Mouse (Mus musculus) embryonic facial prominence, embryonic 11.5 days (tissue): ENCODE data around the gene Wwox. TPM values are rescaled to one million over a fixed set of nuclear protein-coding genes. Genes with fewer than 3 reads are reported as not detected.

Experiments used
- ATAC-seq: fragments of 200-750 bp; cut with Nextera tagmentation; replicated peaks from 2 replicates; pipeline ENCODE4 v1.8.0; 2017; ENCODE audit warnings: low read depth; ENCODE audit not compliant: insufficient number of reproducible peaks, low FRiP score, low TSS enrichment
- DNase-seq: peaks from one replicate; pipeline ENCODE4 v3.0.0-alpha.2; 2015; ENCODE audit warnings: low spot score
- H3K27ac ChIP-seq: fragments of 300-500 bp; sonication (generic); replicated peaks from 2 replicates; pipeline ENCODE4 v1.5.1; 2014; ENCODE audit warnings: mild to moderate bottlenecking, low read depth, low read length, control low read depth
- H3K27me3 ChIP-seq: fragments of 300-500 bp; sonication (generic); 2 replicates; pipeline ENCODE4 v1.6.1; 2014; ENCODE audit warnings: mild to moderate bottlenecking, low read length, moderate library complexity, mixed read lengths; ENCODE audit not compliant: control insufficient read depth, insufficient read depth
- H3K36me3 ChIP-seq: fragments of 300-500 bp; sonication (generic); replicated peaks from 2 replicates; pipeline ENCODE4 v1.6.1; 2014; ENCODE audit warnings: low read depth, mild to moderate bottlenecking, low read length, moderate library complexity, mixed read lengths; ENCODE audit not compliant: control insufficient read depth, insufficient read depth
- H3K4me1 ChIP-seq: fragments of 300-500 bp; sonication (generic); 2 replicates; pipeline ENCODE4 v1.6.1; 2014; ENCODE audit warnings: low read length, mixed read lengths; ENCODE audit not compliant: control insufficient read depth, insufficient read depth
- H3K4me2 ChIP-seq: fragments of 300-500 bp; sonication (generic); 2 replicates; pipeline ENCODE4 v1.6.1; 2014; ENCODE audit warnings: low read depth, mild to moderate bottlenecking, control low read depth, low read length, moderate library complexity
- H3K4me3 ChIP-seq: fragments of 300-500 bp; sonication (generic); 2 replicates; pipeline ENCODE4 v1.5.1; 2014; ENCODE audit warnings: low read depth, low read length, control low read depth
- H3K9ac ChIP-seq: fragments of 300-500 bp; sonication (generic); replicated peaks from 2 replicates; pipeline ENCODE4 v1.6.1; 2014; ENCODE audit warnings: mild to moderate bottlenecking, control low read depth, low read length
- H3K9me3 ChIP-seq: fragments of 300-500 bp; sonication (generic); replicated peaks from 2 replicates; pipeline ENCODE4 v1.6.1; 2016; ENCODE audit warnings: mild to moderate bottlenecking, low read length, inconsistent platforms, mixed read lengths; ENCODE audit not compliant: control insufficient read depth
- whole genome bisulfite sequencing: fragments of 180-500 bp; shearing (Covaris S2); extraction: QIAGEN DNeasy Blood & Tissue Kit; methylation state at CpG from one replicate; pipeline ENCODE4 v1.1.7; 2014; 5-methylcytosine and 5-hydroxymethylcytosine counted together
- polyA plus RNA-seq: library from polyadenylated mRNA; unstranded; fragments of >200 nt; fragmentation: Nextera tagmentation; extraction: Ambion mirVana; gene quantifications from 2 replicates; pipeline ENCODE4 v1.2.1, GENCODE M21; 2014

Wwox gene
- polyA plus RNA-seq, 1 experiment from 2014 or later, result 7.2 TPM

DNA sequence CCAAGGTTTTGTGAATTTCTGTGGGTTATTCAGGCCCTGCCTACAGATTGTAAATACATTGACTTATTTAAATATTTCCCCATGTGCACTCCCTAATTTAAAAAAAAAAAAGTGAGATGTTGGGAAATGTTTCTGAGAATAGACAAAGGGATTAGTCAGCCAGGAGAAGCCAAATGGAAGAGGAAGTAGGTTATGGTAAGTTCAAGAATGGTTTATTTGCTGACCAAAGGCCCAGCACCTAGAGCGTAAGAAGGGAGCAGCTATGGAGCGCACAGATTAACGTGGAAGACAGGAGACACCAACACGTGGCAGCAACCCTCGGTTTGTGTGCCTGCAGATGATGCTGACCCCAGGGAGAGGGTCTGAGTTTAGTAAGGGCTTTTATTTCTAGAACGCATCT is 871.5 kb downstream of the Wwox start:
- WGBS, result 88% methylated on average over 6 of the region's 6 CpGs
- no peaks in the 10 kb centered on the region for H3K4me1 ChIP-seq
- H3K4me2 ChIP-seq, result no peak overlapping the region
- H3K9me3 ChIP-seq, result no peaks in the 10 kb centered on the region
- no peaks in the 10 kb centered on the region for H3K36me3 ChIP-seq
- ATAC-seq, result no peak
- no peaks in the 10 kb centered on the region for H3K27me3 ChIP-seq
- H3K9ac ChIP-seq, result no peak overlapping the region
- no peak for DNase-seq
- H3K27ac ChIP-seq, result no peak overlapping the region
- no peak overlapping the region for H3K4me3 ChIP-seq

DNA sequence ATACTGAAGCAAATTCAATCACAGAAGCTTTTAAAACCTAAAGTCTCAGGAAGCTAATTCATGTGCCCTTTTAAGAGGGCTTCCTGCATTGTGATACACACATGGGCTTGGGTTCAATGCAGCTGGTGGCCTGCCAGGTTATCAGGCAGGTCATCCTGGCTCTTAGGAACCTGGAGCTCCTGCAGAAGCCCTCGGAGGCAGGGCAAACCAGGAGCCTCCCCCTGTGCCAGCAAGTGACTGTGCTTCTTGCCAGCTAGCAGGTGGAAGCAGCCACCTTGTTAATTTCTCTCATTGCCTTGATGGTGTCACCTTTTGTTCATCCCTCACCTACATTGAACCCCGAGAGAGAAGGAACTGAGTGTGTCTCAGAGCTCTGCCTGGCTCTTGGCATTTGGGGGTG is 872.9 kb downstream of the Wwox start:
- H3K27me3 ChIP-seq, result no peaks in the 10 kb centered on the region
- H3K4me1 ChIP-seq, result no peaks in the 10 kb centered on the region
- H3K4me2 ChIP-seq, result no peak overlapping the region
- DNase-seq (no peak), ATAC-seq (no peak)
- H3K36me3 ChIP-seq, result no peaks in the 10 kb centered on the region
- H3K4me3 ChIP-seq, result no peak overlapping the region
- H3K27ac ChIP-seq, result no peak overlapping the region
- 84% methylated on average over 2 of the region's 2 CpGs for WGBS
- no peak overlapping the region for H3K9ac ChIP-seq
- no peaks in the 10 kb centered on the region for H3K9me3 ChIP-seq

DNA sequence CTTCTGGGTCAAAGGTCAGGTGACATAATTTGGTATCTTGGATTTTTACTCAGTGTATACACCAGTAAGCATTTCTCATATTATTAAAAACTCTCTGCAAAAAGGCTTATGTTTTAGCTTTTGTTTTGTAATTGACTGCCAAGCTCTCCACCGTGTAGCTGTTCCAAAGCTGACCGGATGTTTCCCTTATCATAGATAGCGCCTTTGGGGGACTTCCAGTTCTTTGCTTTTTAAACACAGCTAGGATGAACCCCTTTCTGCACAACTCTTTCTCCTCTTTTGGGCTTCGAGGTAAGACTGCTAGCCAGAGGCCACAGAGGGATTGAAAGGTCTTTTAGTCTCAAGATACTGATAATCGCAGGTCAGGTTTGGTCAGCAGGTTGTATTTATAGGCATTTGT is 883.0 kb downstream of the Wwox start:
- no peaks in the 10 kb centered on the region for H3K9me3 ChIP-seq
- WGBS, result 90% methylated on average over 5 of the region's 5 CpGs
- H3K36me3 ChIP-seq, result no peaks in the 10 kb centered on the region
- no peaks in the 10 kb centered on the region for H3K4me1 ChIP-seq
- H3K27ac ChIP-seq, result no peak overlapping the region
- H3K4me2 ChIP-seq, result no peak overlapping the region
- DNase-seq, result no peak
- H3K9ac ChIP-seq, result no peak overlapping the region
- ATAC-seq, result no peak
- no peak overlapping the region for H3K4me3 ChIP-seq
- H3K27me3 ChIP-seq, result no peaks in the 10 kb centered on the region

DNA sequence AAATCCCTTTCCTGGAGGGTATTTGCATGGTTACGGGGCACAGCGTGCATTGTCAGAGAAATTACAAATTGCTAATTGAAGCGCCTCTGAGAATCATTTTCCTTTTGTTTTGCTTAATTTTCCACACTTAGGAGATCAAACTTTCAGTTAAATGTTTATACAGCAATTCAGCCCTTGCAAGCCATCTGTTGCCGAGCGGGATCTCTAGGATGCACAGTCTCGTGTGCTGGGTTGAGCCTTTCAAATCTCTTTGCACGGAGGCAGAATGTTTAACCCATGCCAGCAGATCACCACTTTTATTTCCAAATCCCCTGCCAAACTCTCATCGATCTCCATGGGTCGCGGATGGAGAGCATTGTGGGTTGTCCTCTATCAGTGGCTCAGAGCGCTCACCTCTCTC is 891.2 kb downstream of the Wwox start:
- Histone ChIP-seq H3K4me2 (no peak overlapping the region), H3K9ac (no peak overlapping the region), H3K36me3 (no peaks in the 10 kb centered on the region), H3K4me1 (no peaks in the 10 kb centered on the region), H3K27ac (no peak overlapping the region), H3K9me3 (no peaks in the 10 kb centered on the region), H3K4me3 (no peak overlapping the region), H3K27me3 (no peaks in the 10 kb centered on the region)
- 84% methylated on average over 11 of the region's 11 CpGs for WGBS
- no peak for DNase-seq
- no peak for ATAC-seq

DNA sequence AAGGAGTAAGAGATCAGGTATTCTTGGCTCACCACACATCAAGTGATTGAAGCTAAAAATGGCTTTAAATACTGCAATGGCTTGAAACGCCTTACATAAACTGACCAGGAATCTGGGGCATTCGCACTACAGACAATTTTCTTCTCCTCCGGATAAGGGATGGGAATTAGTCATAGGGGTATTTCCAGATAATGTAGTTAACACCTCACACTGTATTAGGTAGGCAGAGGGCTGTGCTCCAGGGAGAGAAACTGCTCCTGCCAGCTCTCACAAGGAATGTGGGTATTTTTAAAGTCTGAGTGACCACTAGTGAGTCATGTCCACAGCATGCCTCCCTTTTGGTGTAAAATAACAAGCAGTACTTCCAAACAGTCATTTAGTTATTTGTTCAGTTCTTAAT is 894.5 kb downstream of the Wwox start:
- DNase-seq (no peak), ATAC-seq (no peak)
- Histone ChIP-seq H3K4me1 (no peaks in the 10 kb centered on the region), H3K27ac (no peak overlapping the region), H3K36me3 (no peaks in the 10 kb centered on the region), H3K9ac (no peak overlapping the region), H3K4me3 (no peak overlapping the region), H3K27me3 (no peaks in the 10 kb centered on the region), H3K9me3 (no peaks in the 10 kb centered on the region), H3K4me2 (no peak overlapping the region)
- 85% methylated on average over 3 of the region's 3 CpGs for WGBS

DNA sequence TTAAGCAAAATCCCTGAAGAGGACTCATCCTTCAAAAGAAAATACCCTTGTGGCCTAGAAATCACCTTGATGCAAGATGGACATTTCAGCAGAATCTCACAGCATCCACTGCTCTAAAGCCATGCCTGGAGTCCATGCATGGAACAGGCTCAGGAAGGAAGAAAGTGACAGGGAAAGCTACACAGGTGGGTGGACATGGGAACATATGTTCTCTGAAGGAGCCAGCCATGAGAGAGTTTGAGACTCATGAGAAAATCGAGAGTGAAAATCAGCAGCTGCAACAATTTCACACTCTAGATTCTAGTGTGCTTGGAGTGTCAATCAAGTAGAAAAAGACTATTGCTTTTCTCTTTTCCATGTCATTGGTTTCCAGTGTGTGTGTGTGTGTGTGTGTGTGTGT is 896.9 kb downstream of the Wwox start:
- Histone ChIP-seq H3K4me2 (no peak overlapping the region), H3K4me1 (no peaks in the 10 kb centered on the region), H3K27me3 (no peaks in the 10 kb centered on the region), H3K9ac (no peak overlapping the region), H3K4me3 (no peak overlapping the region), H3K36me3 (no peaks in the 10 kb centered on the region), H3K9me3 (no peaks in the 10 kb centered on the region), H3K27ac (no peak overlapping the region)
- 62% methylated on average over 1 of the region's 1 CpGs for WGBS
- no peak for ATAC-seq
- no peak for DNase-seq

DNA sequence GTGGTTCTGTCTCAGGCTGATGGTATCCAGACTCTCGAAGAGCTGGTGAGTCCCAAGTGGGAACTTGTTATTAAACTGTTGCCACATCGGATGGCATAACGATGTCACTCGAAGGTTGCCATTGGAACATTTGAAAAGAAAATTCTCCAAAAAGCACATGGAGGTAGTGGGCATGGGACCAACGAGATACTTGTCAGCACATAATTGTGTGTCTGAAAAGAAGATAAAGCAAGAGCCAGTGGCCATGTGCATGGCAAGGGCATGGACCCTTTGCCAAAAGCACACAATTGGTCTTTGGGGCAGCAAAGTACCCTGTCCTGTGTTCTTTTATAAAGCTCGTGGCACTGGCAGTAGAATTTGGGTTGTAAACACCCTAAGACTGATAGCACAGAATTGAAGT is 909.2 kb downstream of the Wwox start:
- no peak for DNase-seq
- Histone ChIP-seq H3K27ac (no peak overlapping the region), H3K4me1 (no peaks in the 10 kb centered on the region), H3K4me2 (no peak overlapping the region), H3K9me3 (no peaks in the 10 kb centered on the region), H3K36me3 (no peaks in the 10 kb centered on the region), H3K9ac (no peak overlapping the region), H3K4me3 (no peak overlapping the region), H3K27me3 (no peaks in the 10 kb centered on the region)
- WGBS, result 86% methylated on average over 6 of the region's 6 CpGs
- ATAC-seq, result no peak

DNA sequence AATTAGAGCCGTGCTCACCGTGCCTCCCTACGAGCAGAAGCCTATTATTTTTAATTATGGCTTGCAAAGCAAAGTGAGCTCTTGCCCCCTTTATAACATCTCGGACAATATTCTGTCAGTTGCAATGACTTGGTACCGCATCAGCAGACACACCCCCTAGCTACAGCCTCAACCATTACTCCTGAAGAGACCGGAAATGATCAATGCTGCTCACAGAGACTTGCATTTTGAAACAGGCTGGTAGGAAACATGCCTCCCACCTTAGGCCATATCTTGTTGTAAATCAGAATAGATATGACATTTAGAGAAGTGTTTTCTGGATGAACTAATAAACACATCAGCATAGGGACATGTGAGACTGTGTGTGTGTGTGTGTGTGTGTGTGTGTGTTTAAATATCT is 911.3 kb downstream of the Wwox start:
- ATAC-seq, result no peak
- 77% methylated on average over 6 of the region's 6 CpGs for WGBS

More for the DNA sequence above, 911.3 kb downstream of the Wwox start:
- Histone ChIP-seq H3K27me3 (no peaks in the 10 kb centered on the region), H3K4me1 (no peaks in the 10 kb centered on the region), H3K4me3 (no peak overlapping the region), H3K36me3 (no peaks in the 10 kb centered on the region), H3K9me3 (no peaks in the 10 kb centered on the region), H3K4me2 (no peak overlapping the region), H3K9ac (no peak overlapping the region), H3K27ac (no peak overlapping the region)
- DNase-seq, result no peak
